Mouse (Mus musculus) small intestine, adult 2 months (tissue): ENCODE measurements at regions not wholly inside any gene's neighbourhood (a gene's known extent, or its start where the extent isn't known, plus 50 kb on each side); places are given as distances from the start of the nearest gene placed in this dataset.

Experiments
- CTCF ChIP-seq: fragments of 200-500 bp; IDR thresholded peaks from 2 replicates; pipeline ENCODE4 v1.5.1; 2012; ENCODE audit warnings: low read depth, mild to moderate bottlenecking, control low read depth, inconsistent platforms, low read length, moderate library complexity, mixed read lengths; ENCODE audit not compliant: insufficient replicate concordance, insufficient read length; ENCODE audit errors: extremely low read depth
- POLR2A ChIP-seq: fragments of 200-500 bp; IDR thresholded peaks from 2 replicates; pipeline ENCODE4 v1.6.1; 2012; ENCODE audit warnings: low read depth, mild to moderate bottlenecking, control low read depth, inconsistent platforms, low read length, moderate library complexity

DNA sequence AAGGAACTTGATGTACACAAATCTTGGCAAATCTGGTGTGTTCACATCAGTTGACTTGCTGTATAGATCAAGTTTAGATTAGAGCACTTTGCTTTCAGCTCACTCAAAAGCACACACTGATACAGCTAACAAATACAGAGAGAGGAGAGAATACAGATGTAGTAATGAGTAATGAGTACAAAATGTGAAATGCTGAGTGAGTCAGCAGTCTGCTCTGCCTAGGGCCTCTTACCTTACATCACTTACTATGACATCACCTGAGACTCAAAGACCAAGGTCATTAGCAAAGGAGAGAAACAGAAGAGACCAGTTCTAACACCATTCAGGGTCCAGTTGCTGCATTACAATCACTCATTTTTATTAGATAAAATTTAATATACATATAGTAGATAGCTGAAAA lies 184.0 kb downstream of the Sec23a start:
- TF ChIP-seq CTCF (no peak), POLR2A (no peak)
